Mouse (Mus musculus) midbrain, embryonic 16.5 days (tissue): ENCODE measurements at regions not wholly inside any gene's neighbourhood (a gene's known extent, or its start where the extent isn't known, plus 50 kb on each side); places are given as distances from the start of the nearest gene placed in this dataset.

ENCODE experiments used
- ATAC-seq: fragments of 200-750 bp; cut with Nextera tagmentation; 2 replicates; pipeline ENCODE4 v1.8.0; 2017; ENCODE audit warnings: moderate TSS enrichment
- H3K27ac ChIP-seq: fragments of 300-500 bp; sonication (generic); 2 replicates; pipeline ENCODE4 v1.5.1; 2014; ENCODE audit warnings: mild to moderate bottlenecking, low read length, mixed read lengths
- H3K27me3 ChIP-seq: fragments of 300-500 bp; sonication (generic); 2 replicates; pipeline ENCODE4 v1.6.1; 2014; ENCODE audit warnings: low read depth, low read length, mixed read lengths; ENCODE audit not compliant: control insufficient read depth, insufficient read depth
- H3K36me3 ChIP-seq: fragments of 300-500 bp; sonication (generic); 2 replicates; pipeline ENCODE4 v1.6.1; 2014; ENCODE audit warnings: mild to moderate bottlenecking, low read length, moderate library complexity, mixed read lengths; ENCODE audit not compliant: control insufficient read depth, insufficient read depth
- H3K4me1 ChIP-seq: fragments of 300-500 bp; sonication (generic); 2 replicates; pipeline ENCODE4 v1.6.1; 2014; ENCODE audit warnings: mild to moderate bottlenecking, low read length, mixed read lengths; ENCODE audit not compliant: control insufficient read depth, insufficient read depth
- H3K4me2 ChIP-seq: fragments of 300-500 bp; sonication (generic); 2 replicates; pipeline ENCODE4 v1.6.1; 2014; ENCODE audit warnings: mild to moderate bottlenecking, low read length, mixed read lengths
- H3K4me3 ChIP-seq: fragments of 300-500 bp; sonication (generic); 2 replicates; pipeline ENCODE4 v1.5.1; 2014; ENCODE audit warnings: low read depth, mild to moderate bottlenecking, low read length, moderate library complexity, mixed read lengths
- H3K9ac ChIP-seq: fragments of 300-500 bp; sonication (generic); 2 replicates; pipeline ENCODE4 v1.6.1; 2014; ENCODE audit warnings: low read depth, low read length, mixed read lengths
- H3K9me3 ChIP-seq: fragments of 300-500 bp; sonication (generic); replicated peaks from 2 replicates; pipeline ENCODE4 v1.6.1; 2014; ENCODE audit warnings: mild to moderate bottlenecking, low read length, mixed read lengths; ENCODE audit not compliant: control insufficient read depth, poor library complexity, severe bottlenecking
- WGBS: fragments of 180-500 bp; shearing (Covaris S2); extraction: QIAGEN DNeasy Blood & Tissue Kit; methylation state at CpG from one replicate; pipeline ENCODE4 v1.1.7; 2014; 5-methylcytosine and 5-hydroxymethylcytosine counted together

- Histone ChIP-seq H3K27me3 (no peaks in the 10 kb centered on the region), H3K4me3 (no peak overlapping the region), H3K36me3 (no peaks in the 10 kb centered on the region), H3K9ac (no peak overlapping the region), H3K9me3 (no peaks in the 10 kb centered on the region), H3K4me1 (no peaks in the 10 kb centered on the region), H3K27ac (no peak overlapping the region), H3K4me2 (no peak overlapping the region)
- no peak for ATAC-seq
- WGBS: 70% methylated on average over 4 of the region's 4 CpGs
These were observed 258.9 kb downstream of the Sqor start for GRCm38 (mm10) chr2:123023918-123024317.

- Histone ChIP-seq H3K9me3 (no peaks in the 10 kb centered on the region), H3K27ac (no peak overlapping the region), H3K27me3 (no peaks in the 10 kb centered on the region), H3K4me2 (no peak overlapping the region), H3K9ac (no peak overlapping the region), H3K4me3 (no peak overlapping the region), H3K4me1 (no peaks in the 10 kb centered on the region), H3K36me3 (no peaks in the 10 kb centered on the region)
- no peak for ATAC-seq
- 74% methylated on average over 1 of the region's 1 CpGs for WGBS
These were observed 259.3 kb downstream of the Sqor start for GRCm38 (mm10) chr2:123024380-123024779.

- Histone ChIP-seq H3K27me3 (no peaks in the 10 kb centered on the region), H3K27ac (no peak overlapping the region), H3K4me1 (no peaks in the 10 kb centered on the region), H3K4me3 (no peak overlapping the region), H3K9me3 (no peaks in the 10 kb centered on the region), H3K9ac (no peak overlapping the region), H3K36me3 (no peaks in the 10 kb centered on the region), H3K4me2 (no peak overlapping the region)
- no peak for ATAC-seq
- 58% methylated on average over 4 of the region's 4 CpGs for WGBS
These were observed 260.0 kb downstream of the Sqor start for GRCm38 (mm10) chr2:123024976-123025585.

- no peak overlapping the region for H3K4me2 ChIP-seq
- ATAC-seq: no peak
- H3K27me3 ChIP-seq: no peaks in the 10 kb centered on the region
- H3K4me1 ChIP-seq: no peaks in the 10 kb centered on the region
- H3K4me3 ChIP-seq: no peak overlapping the region
- no peak overlapping the region for H3K9ac ChIP-seq
- no peak overlapping the region for H3K27ac ChIP-seq
- no peaks in the 10 kb centered on the region for H3K36me3 ChIP-seq
- H3K9me3 ChIP-seq: no peaks in the 10 kb centered on the region
These were observed 282.3 kb downstream of the Sqor start for GRCm38 (mm10) chr2:123047321-123047720.

- Histone ChIP-seq H3K9me3 (no peaks in the 10 kb centered on the region), H3K36me3 (no peaks in the 10 kb centered on the region), H3K9ac (no peak overlapping the region), H3K4me2 (no peak overlapping the region), H3K4me1 (no peaks in the 10 kb centered on the region), H3K4me3 (no peak overlapping the region), H3K27me3 (no peaks in the 10 kb centered on the region), H3K27ac (no peak overlapping the region)
- WGBS: 87% methylated on average over 1 of the region's 1 CpGs
- no peak for ATAC-seq
These were observed 299.6 kb downstream of the Sqor start for GRCm38 (mm10) chr2:123064648-123065047.

- Histone ChIP-seq H3K36me3 (no peaks in the 10 kb centered on the region), H3K9ac (no peak overlapping the region), H3K4me3 (no peak overlapping the region), H3K27ac (no peak overlapping the region), H3K9me3 (no peaks in the 10 kb centered on the region), H3K4me1 (no peaks in the 10 kb centered on the region), H3K27me3 (no peaks in the 10 kb centered on the region), H3K4me2 (no peak overlapping the region)
- ATAC-seq: no peak
- WGBS: 31% methylated on average over 5 of the region's 5 CpGs
These were observed 303.8 kb downstream of the Sqor start for GRCm38 (mm10) chr2:123068809-123069208.

- no peak overlapping the region for H3K4me2 ChIP-seq
- no peaks in the 10 kb centered on the region for H3K36me3 ChIP-seq
- no peak overlapping the region for H3K27ac ChIP-seq
- H3K4me3 ChIP-seq: no peak overlapping the region
- H3K4me1 ChIP-seq: no peaks in the 10 kb centered on the region
- no peak for ATAC-seq
- H3K9me3 ChIP-seq: no peaks in the 10 kb centered on the region
- H3K27me3 ChIP-seq: no peaks in the 10 kb centered on the region
- H3K9ac ChIP-seq: no peak overlapping the region
- WGBS: 88% methylated on average over 2 of the region's 2 CpGs
These were observed 307.6 kb downstream of the Sqor start for GRCm38 (mm10) chr2:123072653-123073052.

- H3K27ac ChIP-seq: no peak overlapping the region
- no peak for ATAC-seq
- no peaks in the 10 kb centered on the region for H3K36me3 ChIP-seq
- no peak overlapping the region for H3K4me3 ChIP-seq
- H3K9me3 ChIP-seq: no peaks in the 10 kb centered on the region
- no peak overlapping the region for H3K9ac ChIP-seq
- H3K4me2 ChIP-seq: no peak overlapping the region
- H3K4me1 ChIP-seq: no peaks in the 10 kb centered on the region
- WGBS: 14% methylated on average over 4 of the region's 4 CpGs
- no peaks in the 10 kb centered on the region for H3K27me3 ChIP-seq
These were observed 308.5 kb downstream of the Sqor start for GRCm38 (mm10) chr2:123073476-123074085.

GRCm38 (mm10) chr2:123092726-123093125 lies 327.7 kb downstream of the Sqor start:
- H3K4me1 ChIP-seq: no peaks in the 10 kb centered on the region
- no peak overlapping the region for H3K4me2 ChIP-seq
- WGBS: 76% methylated on average over 1 of the region's 1 CpGs
- no peak for ATAC-seq
- no peak overlapping the region for H3K4me3 ChIP-seq
- H3K36me3 ChIP-seq: no peaks in the 10 kb centered on the region
- H3K27ac ChIP-seq: no peak overlapping the region
- H3K27me3 ChIP-seq: no peaks in the 10 kb centered on the region
- no peak overlapping the region for H3K9ac ChIP-seq
- H3K9me3 ChIP-seq: no peaks in the 10 kb centered on the region
